Mouse (Mus musculus) heart, postnatal 0 days (tissue): ENCODE measurements at regions not wholly inside any gene's neighbourhood (a gene's known extent, or its start where the extent isn't known, plus 50 kb on each side); places are given as distances from the start of the nearest gene placed in this dataset.

Experiments used
- CTCF ChIP-seq: IDR thresholded peaks from 2 replicates; pipeline ENCODE4 v1.5.1; 2016; ENCODE audit warnings: antibody characterized with exemption, control low read depth, low read depth
- EP300 ChIP-seq: IDR thresholded peaks from 2 replicates; pipeline ENCODE4 v1.6.1; 2016; ENCODE audit warnings: antibody characterized with exemption, low read depth

GRCm38 (mm10) chr9:41257244-41257643 lies 95.7 kb upstream of the Ubash3b start:
- no peak for TF ChIP-seq CTCF
- TF ChIP-seq EP300, result no peak
